Mouse (Mus musculus): Measurements from ENCODE around the gene Acot5.
"Not testable (repeated sequence)": the region's sequence is repeated elsewhere in the genome, so short reads cannot be mapped to it uniquely, and the experiment has no call there.

The Acot5 gene

DNA sequence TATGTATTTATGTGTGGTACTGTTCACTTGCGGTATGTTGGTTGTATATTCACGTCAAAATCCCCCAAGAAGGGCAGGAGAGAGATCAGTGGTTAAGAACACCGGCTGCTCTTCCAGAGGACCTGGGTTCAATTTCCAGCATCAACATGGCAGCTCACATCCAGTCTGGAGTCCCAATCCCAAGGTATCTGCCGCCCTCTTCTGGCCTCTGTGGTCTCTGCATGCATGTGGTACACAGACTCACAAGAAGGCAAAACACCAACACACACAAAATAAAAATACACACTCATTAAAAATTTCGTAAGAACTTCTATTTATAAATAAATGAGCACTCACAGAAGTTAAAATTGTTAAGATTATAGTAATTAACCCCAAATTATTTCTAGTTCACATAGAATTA lies 5.9 kb upstream of the Acot5 start:
- peak; percentile 29 for DNase-seq

DNA sequence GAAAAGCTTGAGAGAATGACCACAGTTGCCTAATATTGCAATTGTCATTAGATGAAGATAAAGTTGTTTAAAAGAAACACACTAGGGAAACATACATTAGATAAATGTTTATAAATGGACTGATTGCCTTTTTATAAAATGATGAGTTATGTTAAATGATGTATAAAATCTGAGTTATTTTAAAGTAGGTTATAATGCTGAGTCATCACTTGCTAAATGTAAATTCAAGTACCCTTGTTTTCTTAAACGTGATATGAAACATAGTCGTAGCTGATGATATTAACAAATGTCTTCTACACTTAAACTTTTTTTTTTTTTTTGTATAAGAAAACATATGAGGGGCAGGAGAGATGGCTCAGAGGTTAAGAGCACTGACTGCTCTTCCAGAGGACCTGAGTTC lies 5.3 kb upstream of the Acot5 start:
- no peak for DNase-seq

GRCm38 (mm10) chr12:84064621-84065020 lies 4.5 kb upstream of the Acot5 start:
- DNase-seq = no peak

DNA sequence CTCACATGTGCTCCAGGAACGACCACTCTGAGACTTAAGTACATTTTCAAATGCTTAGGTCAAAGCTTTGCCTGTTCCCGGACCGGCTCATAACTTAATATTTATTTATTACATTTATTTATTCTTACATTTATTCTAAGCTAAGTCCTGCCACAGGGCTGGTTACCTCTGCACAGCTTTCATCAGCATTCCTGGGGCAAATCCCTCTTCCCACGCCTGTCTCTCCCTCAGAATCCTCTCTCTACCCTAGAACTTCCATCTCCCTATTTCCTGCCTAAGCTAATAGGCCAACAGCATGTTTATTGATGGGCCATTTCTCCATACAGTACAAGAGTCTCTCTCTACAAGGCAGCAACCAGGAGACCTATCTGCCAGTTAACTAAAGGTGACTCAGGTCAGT lies 1.4 kb upstream of the Acot5 start:
- DNase-seq = no peak

DNA sequence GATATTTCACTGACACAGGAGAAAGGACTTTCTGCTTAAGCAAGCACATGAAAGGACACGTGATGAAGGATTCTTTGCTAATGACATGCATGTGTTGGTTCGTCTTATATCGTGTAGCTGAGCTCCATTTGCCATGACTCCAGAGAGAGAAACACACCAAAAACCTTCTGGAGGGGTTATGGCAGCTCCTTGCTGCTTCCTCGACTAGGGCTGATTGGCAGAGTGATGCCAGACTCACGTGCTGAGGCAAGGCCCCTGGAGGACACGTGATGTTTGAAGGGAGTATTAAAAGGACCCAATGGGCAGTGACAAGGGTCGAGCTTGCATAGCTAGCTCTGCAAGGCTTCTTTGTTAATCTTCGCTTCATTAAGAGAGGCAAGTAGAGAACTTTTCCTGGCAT lies 829 bp upstream of the Acot5 start:
- no peak for DNase-seq

GRCm38 (mm10) chr12:84069582-84069981 lies 457 bp downstream of the Acot5 start:
- peak; percentile 45 for DNase-seq

GRCm38 (mm10) chr12:84071696-84072095 lies 2.6 kb downstream of the Acot5 start:
- DNase-seq = no peak

- DNase-seq = no peak
Observed at GRCm38 (mm10) chr12:84077371-84077990, 8.4 kb downstream of the Acot5 start.

GRCm38 (mm10) chr12:84083842-84084241 lies 14.7 kb downstream of the Acot5 start:
- no peak for DNase-seq

GRCm38 (mm10) chr12:84084581-84084980 lies 15.5 kb downstream of the Acot5 start:
- DNase-seq = no peak

GRCm38 (mm10) chr12:84094666-84095065 lies 25.5 kb downstream of the Acot5 start:
- not testable (repeated sequence) for DNase-seq

- no peak for DNase-seq
Observed at GRCm38 (mm10) chr12:84099605-84100004, 30.5 kb downstream of the Acot5 start.

- no peak for DNase-seq
Observed at GRCm38 (mm10) chr12:84100071-84100470, 30.9 kb downstream of the Acot5 start.

- peak; percentile 43 for DNase-seq
Observed at GRCm38 (mm10) chr12:84100604-84101492, 31.7 kb downstream of the Acot5 start, which contains the start of gene Acot6. Gene Acot6 (plus strand): TSS chr12:84100654.

DNA sequence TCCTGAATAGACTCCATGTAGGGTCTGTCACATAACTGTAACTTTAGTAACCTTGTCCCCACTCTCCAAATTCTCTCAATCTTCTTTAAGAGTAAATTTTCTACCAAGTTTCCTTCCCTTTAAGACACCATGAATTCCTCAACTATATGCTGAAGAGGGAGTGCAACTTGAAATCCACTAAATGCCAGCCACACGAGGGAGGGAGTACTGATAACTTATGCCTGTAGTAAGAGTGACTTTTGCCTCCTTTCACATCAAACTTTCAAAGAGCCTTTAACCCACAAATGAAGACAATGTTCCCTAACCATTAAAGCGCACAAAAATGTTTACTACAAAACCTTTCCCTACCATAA lies 32.3 kb downstream of the Acot5 start:
- no peak for DNase-seq

DNA sequence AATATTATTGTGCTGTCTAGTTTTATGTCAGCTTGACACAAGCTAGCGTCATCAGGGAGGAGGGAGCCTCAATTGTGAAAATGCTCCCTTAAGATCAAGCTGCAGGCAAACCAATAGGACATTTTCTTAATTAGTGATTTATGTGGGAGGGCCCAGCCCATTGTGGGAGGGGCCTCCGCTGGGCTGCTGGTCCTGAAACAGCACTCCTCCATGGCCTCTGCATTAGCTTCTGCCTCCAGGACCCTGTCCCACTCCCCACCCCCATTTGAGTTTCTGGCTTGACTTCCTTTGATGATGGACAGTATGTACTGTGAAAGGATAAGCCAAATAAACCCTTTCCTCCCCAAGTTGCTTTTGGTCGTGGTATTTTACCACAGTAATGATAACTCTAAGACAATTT lies 37.9 kb downstream of the Acot5 start:
- no peak for DNase-seq

DNA sequence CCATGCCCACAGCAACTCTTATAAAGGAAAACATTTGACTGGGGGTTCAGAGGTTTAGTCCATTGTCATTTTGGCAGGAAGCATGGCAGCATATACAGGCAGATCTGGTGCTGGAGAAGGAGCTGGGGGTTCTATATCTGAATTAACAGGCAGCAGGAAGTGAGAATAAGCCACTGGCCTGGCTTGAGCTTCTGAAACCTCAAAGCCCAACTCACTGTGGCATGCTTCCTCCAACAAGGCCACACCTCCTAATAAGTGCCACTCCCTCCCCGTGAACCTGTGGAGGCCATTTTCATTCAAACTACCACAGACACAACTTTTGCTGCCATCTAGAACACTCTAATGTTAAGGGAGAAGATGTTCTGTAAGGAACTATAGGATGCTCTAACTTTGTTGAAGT lies 38.6 kb downstream of the Acot5 start:
- no peak for DNase-seq

- no peak for DNase-seq
Observed at GRCm38 (mm10) chr12:84109924-84110323, 40.8 kb downstream of the Acot5 start.

DNA sequence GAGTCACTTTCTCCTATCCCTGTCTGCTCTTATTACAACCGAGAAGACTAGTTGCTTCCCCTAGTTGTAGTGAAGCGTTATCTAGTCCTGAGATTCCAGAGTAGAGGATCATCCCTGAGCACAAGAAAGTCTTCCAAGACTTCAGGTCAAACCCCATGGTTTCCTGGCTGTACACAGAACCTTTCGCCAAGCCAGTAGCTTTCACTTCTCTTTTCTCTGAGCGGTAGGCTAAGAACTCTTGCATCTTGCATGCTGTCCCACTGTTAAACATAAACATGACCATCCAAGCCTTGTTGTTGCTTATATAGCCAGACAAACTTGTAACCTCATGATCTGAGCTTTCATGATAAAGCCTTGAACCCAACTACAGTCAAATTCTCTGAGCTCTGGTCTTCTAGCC lies 41.7 kb downstream of the Acot5 start:
- no peak for DNase-seq

DNA sequence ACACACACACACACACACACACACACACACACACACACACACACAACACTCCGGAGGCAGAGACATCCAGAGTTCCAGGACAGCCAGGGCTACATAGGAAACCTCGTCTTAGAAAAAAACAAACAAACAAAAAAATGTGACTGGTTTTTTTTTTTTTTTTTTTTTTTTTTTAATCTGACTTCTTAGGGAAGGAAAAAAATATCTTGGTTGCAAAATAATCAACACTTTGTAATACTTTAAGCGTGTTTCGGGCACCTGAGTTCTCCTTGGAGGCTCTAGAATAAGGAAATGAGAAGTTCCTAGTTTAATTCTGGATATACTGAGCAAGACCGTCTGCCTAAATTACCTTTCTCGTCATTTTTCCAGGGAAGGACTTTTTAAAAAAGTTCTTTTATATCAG lies 44.6 kb downstream of the Acot5 start:
- no peak for DNase-seq

- DNase-seq = peak; percentile 89
Observed at GRCm38 (mm10) chr12:84114153-84114994, 45.2 kb downstream of the Acot5 start, which contains the start of gene Dnal1. Gene Dnal1 (plus strand): TSS chr12:84114366.

DNA sequence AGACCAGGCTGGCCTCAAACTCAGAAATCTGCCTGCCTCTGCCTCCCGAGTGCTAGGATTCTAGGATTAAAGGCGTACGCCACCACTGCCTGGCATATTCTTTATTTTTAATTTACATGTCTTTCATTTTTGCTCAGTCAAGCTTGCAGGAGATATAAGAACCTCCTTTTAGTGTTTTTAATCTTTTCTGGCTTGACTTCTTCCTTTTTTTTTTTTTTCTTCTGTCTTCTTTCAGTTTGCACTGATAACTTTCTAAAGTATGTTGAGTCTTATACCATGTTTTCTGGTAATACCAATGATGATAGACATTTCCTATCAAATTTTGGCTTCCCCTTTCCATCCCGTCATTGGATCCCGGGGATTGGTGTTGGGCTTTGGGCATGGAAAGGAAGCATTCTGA lies 50.5 kb downstream of the Acot5 start:
- DNase-seq = no peak

Measured in thymus, postnatal 14 days (tissue).